Mouse (Mus musculus): ENCODE results near the gene Ogfod2.

Gene Ogfod2

GRCm38 (mm10) chr5:124095596-124096232 lies 16.4 kb upstream of the Ogfod2 start, which contains the start of gene Abcb9:
Gene Abcb9, minus strand, starts transcription at chr5:124095798.
- DNase-seq, result peak; percentile 99

DNA sequence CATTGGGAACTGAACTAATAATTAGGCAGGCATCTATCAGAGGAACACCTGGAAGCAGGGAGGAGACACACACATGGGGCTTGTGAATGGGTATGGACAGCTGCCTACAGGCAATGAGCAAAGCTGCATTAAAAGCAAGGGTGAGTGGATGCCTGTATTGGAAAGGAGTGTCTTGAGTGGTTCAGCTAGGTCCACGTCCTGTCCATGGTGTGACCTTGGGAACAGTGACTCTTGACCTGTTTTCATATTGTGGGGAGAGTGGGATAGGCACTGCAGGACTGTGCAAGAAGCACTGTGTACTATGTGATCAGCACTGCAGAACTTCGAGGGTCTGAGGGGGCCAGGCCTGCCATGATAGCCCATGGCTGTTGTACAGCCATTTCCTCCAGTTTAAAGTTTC lies 13.2 kb upstream of the Ogfod2 start:
- no peak for DNase-seq

DNA sequence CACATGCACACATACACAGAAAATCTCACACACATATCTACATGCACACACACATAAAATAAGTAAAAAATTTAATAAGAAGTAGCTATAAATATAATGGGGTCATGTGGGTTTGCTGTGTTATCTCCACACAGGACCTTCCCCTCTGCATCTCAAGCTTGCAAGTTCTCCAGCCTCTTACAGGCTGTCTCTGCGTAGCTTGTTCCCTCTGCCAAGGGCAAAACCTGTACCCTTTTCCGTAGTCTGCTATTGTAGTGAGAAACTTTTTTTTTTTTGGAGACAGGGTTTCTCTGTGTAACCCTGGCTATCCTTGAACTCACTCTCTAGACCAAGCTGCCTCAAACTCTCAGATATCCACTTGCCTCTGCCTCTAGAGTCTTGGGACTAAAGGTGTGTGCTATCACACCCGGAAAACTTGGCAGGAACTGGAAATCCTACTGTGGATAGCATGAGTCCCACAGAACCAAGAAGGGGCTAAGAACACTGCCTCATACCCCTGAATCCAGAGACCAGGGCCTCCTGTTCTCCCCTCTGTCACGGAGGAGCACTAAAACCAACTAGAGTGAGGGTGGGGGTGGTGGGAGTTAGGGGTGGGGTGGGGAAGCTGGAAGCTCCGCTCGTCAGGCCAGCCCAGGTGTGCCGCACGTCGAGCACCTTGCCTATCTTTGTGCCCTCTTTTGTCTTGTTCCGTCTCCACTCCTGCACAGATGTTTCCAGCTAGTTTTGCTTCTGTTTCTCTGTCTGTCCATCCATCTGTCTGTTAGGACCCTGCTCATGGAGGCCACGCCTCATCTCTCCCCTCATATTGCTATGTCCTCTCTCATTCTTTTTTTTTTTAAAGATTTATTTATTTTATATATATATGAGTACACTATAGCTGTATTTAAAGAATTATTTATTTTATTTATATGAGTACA lies 11.7 kb upstream of the Ogfod2 start:
- no peak for DNase-seq

DNA sequence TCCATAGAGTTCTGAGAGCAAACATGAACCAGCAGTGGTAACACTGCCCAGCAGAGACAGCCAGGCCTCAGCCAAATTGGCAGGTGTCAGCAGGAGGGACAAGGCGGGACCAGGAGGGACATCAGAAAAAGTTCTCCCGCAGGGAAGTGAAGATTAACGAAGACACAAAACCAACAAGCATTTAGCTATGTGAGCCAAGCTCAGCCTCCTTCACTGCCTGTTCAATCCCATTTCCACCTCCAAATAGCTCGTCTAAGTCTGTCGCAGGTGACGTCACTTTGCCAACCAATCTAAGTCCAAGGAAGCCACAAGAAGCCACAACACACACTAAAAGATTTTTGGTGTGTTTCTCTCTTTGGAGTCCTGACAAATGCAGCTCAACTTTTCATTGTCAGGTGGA lies 9.8 kb upstream of the Ogfod2 start:
- DNase-seq, result no peak

GRCm38 (mm10) chr5:124103020-124103419 lies 9.1 kb upstream of the Ogfod2 start:
- no peak for DNase-seq

- DNase-seq, result no peak
These were observed 8.5 kb upstream of the Ogfod2 start for GRCm38 (mm10) chr5:124103552-124103951.

DNA sequence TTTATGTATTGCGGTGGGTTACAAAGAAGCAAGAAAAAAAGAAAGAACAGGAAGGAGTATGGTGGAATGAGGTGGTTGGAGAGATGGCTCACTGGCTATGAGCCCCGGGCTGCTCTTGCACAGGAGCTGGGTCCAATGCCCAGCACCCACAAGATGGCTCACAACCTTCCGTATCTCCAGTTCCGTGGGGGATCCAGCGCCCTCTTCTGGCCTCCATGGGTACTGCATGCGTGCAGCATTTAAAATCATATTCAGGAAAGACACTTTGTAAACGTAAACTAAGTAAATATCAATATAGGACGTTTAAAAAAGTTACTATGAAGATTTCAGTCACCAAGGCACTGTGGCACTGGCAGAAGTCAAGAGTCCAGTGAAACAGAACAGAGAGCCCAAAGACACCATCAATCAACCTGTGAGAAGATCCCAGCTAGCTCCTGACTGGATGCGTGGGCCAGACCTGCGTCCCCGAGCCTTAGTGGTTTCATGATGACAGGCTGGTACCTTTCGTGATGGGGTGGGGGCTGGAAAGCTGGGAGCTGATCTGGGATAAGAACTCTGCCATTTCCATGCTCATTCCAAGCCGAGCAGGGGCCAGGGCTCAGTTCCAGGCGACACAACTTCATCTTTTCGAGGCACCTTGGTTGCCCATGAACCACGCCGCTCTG lies 888 bp upstream of the Ogfod2 start:
- peak in 1 of 2 experiments; percentile 52 for DNase-seq

GRCm38 (mm10) chr5:124112531-124112930 lies 434 bp downstream of the Ogfod2 start:
- peak; percentile 32 to 46 for DNase-seq

- peak; percentile 48 to 58 for DNase-seq
These were observed 933 bp downstream of the Ogfod2 start for GRCm38 (mm10) chr5:124113030-124113429.

GRCm38 (mm10) chr5:124114276-124115025 lies 2.4 kb downstream of the Ogfod2 start:
- no peak for DNase-seq

GRCm38 (mm10) chr5:124115531-124115930 lies 3.4 kb downstream of the Ogfod2 start:
- no peak for DNase-seq

- DNase-seq, result peak; percentile 64 to 67
These were observed 4.1 kb downstream of the Ogfod2 start, which contains the start of gene Arl6ip4 for GRCm38 (mm10) chr5:124115990-124116845. Gene Arl6ip4, plus strand, starts transcription at chr5:124116089.

- no peak for DNase-seq
These were observed 7.1 kb downstream of the Ogfod2 start for GRCm38 (mm10) chr5:124119204-124119603.

DNA sequence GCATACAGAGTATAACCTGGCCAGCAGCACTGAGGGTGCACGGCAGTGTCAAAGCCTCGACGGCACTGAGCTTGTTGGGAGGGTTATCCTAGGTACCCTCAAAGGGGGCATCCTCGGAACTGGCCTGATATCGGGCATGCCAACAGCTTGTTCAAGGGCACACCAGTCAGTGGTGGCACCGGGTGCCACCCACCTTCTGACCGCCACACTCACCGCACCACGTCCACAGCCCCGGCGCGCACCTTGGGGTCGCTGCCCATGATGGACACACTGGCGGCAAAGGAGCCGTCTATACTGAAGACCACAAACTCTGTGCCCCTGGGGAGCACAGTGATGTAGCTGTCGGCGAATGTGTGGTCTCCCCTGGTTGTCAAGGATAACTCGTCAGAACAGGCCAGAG lies 10.3 kb downstream of the Ogfod2 start:
- no peak for DNase-seq

DNA sequence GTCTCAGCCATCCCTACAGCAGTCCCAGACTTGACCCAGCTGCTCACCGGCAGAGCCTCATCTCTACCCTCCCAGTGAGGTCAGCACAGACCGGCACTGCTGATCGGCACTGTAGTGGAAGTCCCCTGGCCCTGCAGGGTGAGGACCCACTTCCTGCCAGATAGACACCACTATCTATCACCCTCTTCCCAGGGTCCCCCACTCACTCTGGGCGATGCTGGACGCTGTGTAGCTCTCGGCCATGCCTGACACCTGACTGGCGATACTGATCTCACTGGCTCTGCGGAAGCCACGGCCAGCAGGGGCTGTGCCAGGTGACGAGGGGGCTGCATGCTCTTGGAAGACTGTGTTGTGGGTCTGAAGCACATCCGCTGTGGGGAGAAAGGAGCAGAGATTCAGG lies 13.0 kb downstream of the Ogfod2 start:
- DNase-seq, result no peak

DNA sequence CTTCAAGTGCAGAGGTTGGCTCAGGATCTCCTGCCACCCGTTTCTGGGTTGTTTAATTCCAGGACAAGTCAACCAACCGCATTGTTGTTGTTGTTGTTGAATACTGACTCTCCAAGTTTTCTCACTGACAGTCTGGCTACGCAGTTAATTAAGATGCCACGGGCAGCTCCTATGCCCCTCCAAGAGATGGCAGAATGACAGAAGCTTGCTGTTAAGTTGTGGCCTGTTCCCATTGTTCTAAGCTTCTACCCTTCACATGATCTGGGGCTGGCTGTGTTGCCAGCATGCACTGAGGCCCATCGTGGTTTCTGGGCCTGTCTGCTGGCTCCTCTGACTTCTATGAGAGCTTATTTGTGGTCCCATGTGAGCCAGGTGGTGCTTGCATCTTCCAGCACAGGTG lies 22.2 kb downstream of the Ogfod2 start:
- DNase-seq, result no peak

GRCm38 (mm10) chr5:124138066-124138465 lies 26.0 kb downstream of the Ogfod2 start:
- peak in 1 of 2 experiments; percentile 30 for DNase-seq

- peak; percentile 83 to 87 for DNase-seq
These were observed 36.9 kb downstream of the Ogfod2 start for GRCm38 (mm10) chr5:124149028-124149427.

GRCm38 (mm10) chr5:124150895-124151294 lies 38.8 kb downstream of the Ogfod2 start:
- DNase-seq, result peak; percentile 40 to 65

- DNase-seq, result peak in 1 of 2 experiments; percentile 66
These were observed 40.6 kb downstream of the Ogfod2 start for GRCm38 (mm10) chr5:124152734-124153133.

- DNase-seq, result peak; percentile 51 to 56
These were observed 43.8 kb downstream of the Ogfod2 start for GRCm38 (mm10) chr5:124155943-124156342.

- no peak for DNase-seq
These were observed 46.2 kb downstream of the Ogfod2 start for GRCm38 (mm10) chr5:124158305-124158704.

All from lung, adult 18-20 months (tissue).